Mouse (Mus musculus) hindbrain, embryonic 12.5 days (tissue): Measurements from ENCODE around the gene Gpr179. TPM values are rescaled to one million over a fixed set of nuclear protein-coding genes. Genes with fewer than 3 reads are reported as not detected.

Experiments used
- ATAC-seq: fragments of 200-750 bp; cut with Nextera tagmentation; 2 replicates; pipeline ENCODE4 v1.8.0; 2017; ENCODE audit warnings: moderate TSS enrichment; ENCODE audit not compliant: low FRiP score
- H3K27ac ChIP-seq: fragments of 300-500 bp; sonication (generic); 2 replicates; pipeline ENCODE4 v1.5.1; 2016; ENCODE audit warnings: mild to moderate bottlenecking
- H3K27me3 ChIP-seq: fragments of 300-500 bp; sonication (generic); 2 replicates; pipeline ENCODE4 v1.6.1; 2016; ENCODE audit warnings: mild to moderate bottlenecking
- H3K36me3 ChIP-seq: fragments of 300-500 bp; sonication (generic); 2 replicates; pipeline ENCODE4 v1.6.1; 2016; ENCODE audit warnings: mild to moderate bottlenecking
- H3K4me1 ChIP-seq: fragments of 300-500 bp; sonication (generic); 2 replicates; pipeline ENCODE4 v1.6.1; 2016
- H3K4me2 ChIP-seq: fragments of 300-500 bp; sonication (generic); replicated peaks from 2 replicates; pipeline ENCODE4 v1.6.1; 2016; ENCODE audit warnings: mild to moderate bottlenecking
- H3K4me3 ChIP-seq: fragments of 300-500 bp; sonication (generic); 2 replicates; pipeline ENCODE4 v1.5.1; 2016; ENCODE audit warnings: mild to moderate bottlenecking
- H3K9ac ChIP-seq: fragments of 300-500 bp; sonication (generic); 2 replicates; pipeline ENCODE4 v1.6.1; 2016; ENCODE audit warnings: mild to moderate bottlenecking, moderate library complexity
- H3K9me3 ChIP-seq: fragments of 300-500 bp; sonication (generic); replicated peaks from 2 replicates; pipeline ENCODE4 v1.6.1; 2016; ENCODE audit warnings: mild to moderate bottlenecking
- WGBS: fragments of 180-500 bp; shearing (Covaris S2); methylation state at CpG from one replicate; pipeline ENCODE4 v1.1.7; 2016; 5-methylcytosine and 5-hydroxymethylcytosine counted together
- polyA plus RNA-seq: library from polyadenylated mRNA; unstranded; fragments of >200 nt; fragmentation: Nextera tagmentation; extraction: Ambion mirVana; gene quantifications from 2 replicates; pipeline ENCODE4 v1.2.1, GENCODE M21; 2016

Gpr179 gene
- polyA plus RNA-seq, 1 experiment from 2014 or later, result 0.22 TPM

- Histone ChIP-seq H3K27me3 (no peaks in the 10 kb centered on the region), H3K4me3 (no peak overlapping the region), H3K36me3 (no peaks in the 10 kb centered on the region), H3K9me3 (no peaks in the 10 kb centered on the region), H3K9ac (no peak overlapping the region), H3K4me2 (no peak overlapping the region), H3K27ac (no peak overlapping the region), H3K4me1 (no peaks in the 10 kb centered on the region)
- WGBS, result 88% methylated on average over 3 of the region's 4 CpGs
- no peak for ATAC-seq
Measured at GRCm38 (mm10) chr11:97296542-97296941, 55.3 kb downstream of the Gpr179 start.

GRCm38 (mm10) chr11:97292731-97293130 is 59.1 kb downstream of the Gpr179 start:
- Histone ChIP-seq H3K9ac (no peak overlapping the region), H3K4me2 (no peak overlapping the region), H3K4me1 (peaks cover 7% of the 10 kb centered on the region; the same call in 1 of the 2 replicates), H3K9me3 (no peaks in the 10 kb centered on the region), H3K36me3 (no peaks in the 10 kb centered on the region), H3K27me3 (no peaks in the 10 kb centered on the region), H3K27ac (no peak overlapping the region), H3K4me3 (no peak overlapping the region)
- ATAC-seq, result no peak
- WGBS, result 94% methylated on average over 1 of the region's 1 CpGs

GRCm38 (mm10) chr11:97289276-97290230 is 62.3 kb downstream of the Gpr179 start:
- Histone ChIP-seq H3K36me3 (no peaks in the 10 kb centered on the region), H3K9ac (no peak overlapping the region), H3K9me3 (no peaks in the 10 kb centered on the region), H3K27me3 (no peaks in the 10 kb centered on the region), H3K4me1 (peaks cover 7% of the 10 kb centered on the region; the same call in 1 of the 2 replicates), H3K27ac (no peak overlapping the region), H3K4me3 (no peak overlapping the region), H3K4me2 (no peak overlapping the region)
- no peak for ATAC-seq
- 39% methylated on average over 12 of the region's 12 CpGs for WGBS

GRCm38 (mm10) chr11:97287643-97288042 is 64.2 kb downstream of the Gpr179 start:
- ATAC-seq, result no peak
- H3K36me3 ChIP-seq, result no peaks in the 10 kb centered on the region
- no peaks in the 10 kb centered on the region for H3K27me3 ChIP-seq
- H3K4me1 ChIP-seq, result peaks cover 7% of the 10 kb centered on the region; the same call in 1 of the 2 replicates
- H3K9ac ChIP-seq, result no peak overlapping the region
- no peak overlapping the region for H3K27ac ChIP-seq
- H3K9me3 ChIP-seq, result no peaks in the 10 kb centered on the region
- no peak overlapping the region for H3K4me2 ChIP-seq
- H3K4me3 ChIP-seq, result no peak overlapping the region

GRCm38 (mm10) chr11:97286973-97287372 is 64.9 kb downstream of the Gpr179 start:
- H3K27ac ChIP-seq, result no peak overlapping the region
- H3K4me3 ChIP-seq, result no peak overlapping the region
- peaks cover 7% of the 10 kb centered on the region; the same call in 1 of the 2 replicates for H3K4me1 ChIP-seq
- WGBS, result 63% methylated on average over 6 of the region's 6 CpGs
- H3K36me3 ChIP-seq, result no peaks in the 10 kb centered on the region
- ATAC-seq, result no peak
- H3K9ac ChIP-seq, result no peak overlapping the region
- H3K4me2 ChIP-seq, result no peak overlapping the region
- no peaks in the 10 kb centered on the region for H3K27me3 ChIP-seq
- H3K9me3 ChIP-seq, result no peaks in the 10 kb centered on the region

GRCm38 (mm10) chr11:97285852-97286775 is 65.8 kb downstream of the Gpr179 start:
- Histone ChIP-seq H3K9ac (no peak overlapping the region), H3K4me3 (no peak overlapping the region), H3K4me2 (no peak overlapping the region), H3K4me1 (peaks cover 7% of the 10 kb centered on the region; the same call in 1 of the 2 replicates), H3K9me3 (no peaks in the 10 kb centered on the region), H3K27ac (no peak overlapping the region), H3K36me3 (no peaks in the 10 kb centered on the region), H3K27me3 (no peaks in the 10 kb centered on the region)
- 82% methylated on average over 9 of the region's 9 CpGs for WGBS
- no peak for ATAC-seq

GRCm38 (mm10) chr11:97284854-97285253 is 67.0 kb downstream of the Gpr179 start:
- peaks cover 4% of the 10 kb centered on the region; the same call in 1 of the 2 replicates for H3K4me1 ChIP-seq
- H3K4me2 ChIP-seq, result no peak overlapping the region
- no peak for ATAC-seq
- H3K9ac ChIP-seq, result no peak overlapping the region
- WGBS, result 76% methylated on average over 4 of the region's 4 CpGs
- no peak overlapping the region for H3K4me3 ChIP-seq
- H3K36me3 ChIP-seq, result no peaks in the 10 kb centered on the region
- no peak overlapping the region for H3K27ac ChIP-seq
- no peaks in the 10 kb centered on the region for H3K27me3 ChIP-seq
- no peaks in the 10 kb centered on the region for H3K9me3 ChIP-seq

- WGBS, result 86% methylated on average over 6 of the region's 6 CpGs
- ATAC-seq, result no peak
Measured at GRCm38 (mm10) chr11:97282179-97282578, 69.7 kb downstream of the Gpr179 start.

More at GRCm38 (mm10) chr11:97282179-97282578, 69.7 kb downstream of the Gpr179 start:
- Histone ChIP-seq H3K4me3 (no peak overlapping the region), H3K4me1 (peaks cover 15% of the 10 kb centered on the region), H3K9ac (no peak overlapping the region), H3K27ac (no peak overlapping the region), H3K36me3 (no peaks in the 10 kb centered on the region), H3K27me3 (no peaks in the 10 kb centered on the region), H3K9me3 (no peaks in the 10 kb centered on the region), H3K4me2 (no peak overlapping the region)

Other genes starting within 250 kb of the Gpr179 start
- 0.10 TPM in 1 of 2 replicates, not detected in the other for gene Tbx21, start 236.7 kb downstream of the Gpr179 start, polyA plus RNA-seq
- 10.1 and 10.5 TPM in 2 replicates for gene Tbkbp1, start 200.6 kb downstream of the Gpr179 start, polyA plus RNA-seq
- gene Kpnb1, start 164.2 kb downstream of the Gpr179 start, polyA plus RNA-seq, result 53.9 and 57.8 TPM in 2 replicates
- gene Npepps, start 71.4 kb downstream of the Gpr179 start, polyA plus RNA-seq, result 119 and 133 TPM in 2 replicates
- gene Mrpl45, start 36.4 kb downstream of the Gpr179 start, polyA plus RNA-seq, result 44.9 and 45.6 TPM in 2 replicates
- 7.0 and 9.1 TPM in 2 replicates for gene Socs7, start 10.5 kb upstream of the Gpr179 start, polyA plus RNA-seq
- 9.3 and 10.0 TPM in 2 replicates for gene Arhgap23, start 63.5 kb upstream of the Gpr179 start, polyA plus RNA-seq
- 0.85 and 0.94 TPM in 2 replicates for gene 4933428G20Rik, start 148.3 kb upstream of the Gpr179 start, polyA plus RNA-seq
- gene Srcin1, start 224.1 kb upstream of the Gpr179 start, polyA plus RNA-seq, result 6.3 and 6.7 TPM in 2 replicates